Mouse (Mus musculus): ENCODE results near the gene Bcl3.

Bcl3 gene

DNA sequence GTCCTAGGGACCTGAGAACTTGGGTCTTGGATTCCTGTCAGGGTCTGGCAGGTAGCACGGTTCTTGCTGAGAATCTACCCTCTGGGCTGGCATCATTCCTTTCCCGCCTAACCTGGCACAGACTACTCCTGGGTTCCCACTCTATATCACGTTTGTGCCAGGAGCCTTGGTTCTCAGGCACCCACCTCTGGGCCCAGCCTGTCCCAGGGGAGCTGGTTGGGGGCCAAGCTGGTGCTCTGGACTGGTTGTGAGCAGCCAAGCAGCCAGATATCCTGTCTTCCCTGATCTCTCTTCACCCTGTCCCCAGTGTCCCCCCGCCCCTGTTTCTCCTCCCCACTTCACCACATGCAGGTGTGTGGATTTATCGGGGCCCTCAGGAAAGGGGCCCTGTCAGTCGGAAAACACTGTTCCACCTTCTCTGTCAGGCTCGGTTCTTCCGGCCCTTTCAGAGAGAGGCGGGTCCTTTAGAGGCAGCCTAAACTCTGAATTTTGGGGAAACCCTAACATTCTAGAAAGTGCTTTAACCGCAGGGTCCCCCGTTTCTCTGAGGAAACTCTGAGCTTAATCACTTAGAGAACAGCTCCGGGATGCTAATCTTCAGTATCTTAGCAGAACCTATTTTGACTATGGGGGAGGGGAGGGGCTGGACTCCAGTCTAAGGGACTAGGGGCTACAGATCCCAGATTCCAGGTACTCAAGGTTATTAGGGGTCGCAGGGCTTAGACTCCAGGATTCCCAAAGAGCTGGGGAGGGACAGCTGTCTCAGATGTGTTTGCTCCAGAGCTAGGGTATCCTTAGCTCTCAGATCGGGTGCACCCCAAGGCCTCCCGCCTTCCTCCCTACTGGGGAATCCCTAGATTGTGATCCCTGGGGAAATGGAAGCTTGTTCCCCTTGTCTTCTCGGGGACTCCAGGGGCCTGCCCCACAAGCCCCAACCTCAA is 52.9 kb downstream of the Bcl3 start:
- DNase-seq (ENCODE audit: low spot score), result no peak

GRCm38 (mm10) chr7:19769001-19769400 is 53.6 kb downstream of the Bcl3 start:
- DNase-seq (ENCODE audit: low spot score), result no peak

- DNase-seq (ENCODE audit: low spot score), result no peak
These were observed 54.3 kb downstream of the Bcl3 start for GRCm38 (mm10) chr7:19768251-19768650.

DNA sequence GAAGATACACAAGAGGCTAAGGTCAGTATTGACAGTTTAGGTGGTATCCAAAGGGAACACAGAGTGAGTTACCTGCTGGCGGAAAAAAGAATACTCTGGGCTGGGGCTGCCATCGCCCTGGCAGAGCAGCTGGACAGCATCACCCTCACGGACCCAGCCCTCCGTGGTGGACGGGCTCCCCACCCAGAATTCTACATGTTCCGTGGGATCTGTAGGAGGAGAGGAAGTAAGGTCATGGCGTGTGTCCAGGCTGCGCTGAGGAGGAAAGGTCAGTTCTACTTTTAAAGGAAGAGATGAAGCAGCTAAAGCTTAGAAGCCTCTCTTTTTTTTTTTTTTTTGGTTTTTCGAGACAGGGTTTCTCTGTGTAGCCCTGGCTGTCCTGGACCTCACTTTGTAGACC is 58.0 kb downstream of the Bcl3 start:
- DNase-seq (ENCODE audit: low spot score), result no peak

GRCm38 (mm10) chr7:19763829-19764477 is 58.6 kb downstream of the Bcl3 start:
- DNase-seq (ENCODE audit: low spot score), result no peak

DNA sequence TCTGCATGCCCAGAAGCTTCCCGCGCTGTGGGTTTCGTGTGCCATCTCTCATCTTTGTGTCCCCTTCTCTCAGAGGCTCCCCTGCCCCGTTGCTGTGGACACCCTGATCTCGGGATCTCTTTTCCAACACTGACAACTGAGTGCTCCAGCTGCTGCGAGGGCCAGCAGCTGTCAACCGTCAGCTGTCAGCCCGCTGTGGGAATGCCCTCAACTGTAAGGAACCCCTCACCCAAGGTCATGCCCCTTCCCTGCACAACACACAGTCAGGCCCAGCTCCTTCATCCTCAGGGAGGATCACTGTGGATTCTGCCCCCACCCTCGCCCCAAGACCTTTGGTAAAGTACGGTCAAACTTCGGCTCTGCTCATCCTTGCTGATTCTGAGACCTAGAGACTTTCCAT is 60.3 kb downstream of the Bcl3 start:
- DNase-seq (ENCODE audit: low spot score), result no peak

DNA sequence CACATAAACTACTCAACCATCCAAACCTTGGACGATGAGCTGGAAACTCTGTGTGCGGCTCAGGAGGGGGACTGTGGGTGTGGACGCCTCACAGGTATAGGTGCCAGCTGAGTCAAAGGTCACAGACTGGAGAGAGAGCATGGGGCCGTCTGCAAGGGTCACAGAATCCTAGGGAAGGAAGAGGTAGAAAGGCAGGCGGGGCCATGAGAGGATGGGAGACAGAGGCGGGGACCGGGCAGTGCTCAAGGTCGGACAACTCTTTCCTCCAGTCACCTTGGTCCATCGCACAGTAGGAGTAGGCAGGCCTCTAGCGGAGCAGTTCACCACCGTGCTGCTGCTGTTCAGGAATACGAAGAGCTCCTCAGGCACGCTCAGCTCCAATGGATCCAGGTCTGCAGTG is 62.5 kb downstream of the Bcl3 start:
- DNase-seq (ENCODE audit: low spot score), result no peak

DNA sequence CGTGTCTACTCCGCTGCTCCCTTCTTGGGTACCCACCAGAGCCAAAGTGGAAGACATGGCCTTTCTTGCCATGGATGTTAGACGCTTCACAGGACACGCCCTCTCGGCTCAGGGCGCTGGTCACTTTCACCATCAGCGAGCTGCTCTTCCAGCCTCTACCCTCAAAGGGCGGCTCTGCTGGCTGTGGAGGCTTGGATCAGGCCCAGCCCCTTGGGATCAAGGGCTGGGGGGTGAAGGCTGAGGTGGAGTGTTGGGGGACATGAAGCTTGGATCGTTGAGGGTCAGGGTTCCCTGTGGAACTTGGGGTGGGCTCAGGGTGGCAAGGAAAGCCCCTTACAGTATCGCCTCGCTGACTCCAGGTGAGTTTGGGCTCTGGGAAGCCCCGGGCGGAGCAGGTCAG is 63.9 kb downstream of the Bcl3 start:
- DNase-seq (ENCODE audit: low spot score), result no peak
